Mouse (Mus musculus): Measurements from ENCODE around the gene Tubg2. TPM values are rescaled to one million over a fixed set of nuclear protein-coding genes. Genes with fewer than 3 reads are reported as not detected.

The Tubg2 gene
- total and polyA plus RNA-seq, 3 experiments = 2.1 to 10.5 (median 4.7) TPM

- H3K27me3 ChIP-seq (replicated peaks) = no peaks in the 10 kb centered on the region
- DNase-seq (ENCODE audit: extremely low read depth) = peak; percentile 85
- in situ Hi-C loops (cut with MboI; ENCODE audit: low pct_ligation_motif_present, low pct_unique_long_range_greater_than_20kb, low sequenced_read_pairs) = no loop called here
Observed at GRCm38 (mm10) chr11:101176933-101177773, 21.4 kb downstream of the Tubg2 start.

GRCm38 (mm10) chr11:101178061-101179058 is 22.7 kb downstream of the Tubg2 start:
- no peaks in the 10 kb centered on the region for H3K27me3 ChIP-seq (replicated peaks)
- peak overlapping the region; percentile 61 to 79 (median 68) for H3K4me3 ChIP-seq (replicated peaks in 1 of 3; ENCODE audit: low read depth in 2 of 3, low read length in 2 of 3, poor library complexity in 1 of 3)
- DNase-seq (ENCODE audit: extremely low read depth) = peak; percentile 74
- H3K4me1 ChIP-seq (ENCODE audit: control insufficient read depth in 1 of 2, insufficient read depth in 2 of 2) = peaks cover 7 to 55% of the 10 kb centered on the region in 2 experiments
- peaks cover 29 to 56% of the 10 kb centered on the region in 2 experiments for H3K36me3 ChIP-seq (replicated peaks in 1 of 2; ENCODE audit: control insufficient read depth in 1 of 2, insufficient read depth in 1 of 2, low read length in 1 of 2)
- peaks cover 12% of the 10 kb centered on the region for H3K79me2 ChIP-seq (replicated peaks; ENCODE audit: control insufficient read depth, extremely low read depth, insufficient read depth, poor library complexity, severe bottlenecking)
- peak overlapping the region; percentile 91 for H3K4me2 ChIP-seq (ENCODE audit: insufficient read depth, low read depth, poor library complexity, severe bottlenecking)
- H3K27ac ChIP-seq (ENCODE audit: insufficient read depth, low read depth) = peak overlapping the region; percentile 85
- dilution Hi-C loops (cut with MboI; ENCODE audit: extremely low pct_ligation_motif_present, extremely low pct_unique_long_range_greater_than_20kb, low sequenced_read_pairs) = no loop called here
- in situ Hi-C loops (cut with MboI; ENCODE audit: low pct_ligation_motif_present, low pct_unique_long_range_greater_than_20kb, low sequenced_read_pairs) = no loop called here
- no peaks in the 10 kb centered on the region for H3K9me3 ChIP-seq (replicated peaks; ENCODE audit: low read length)
- H3K9ac ChIP-seq (ENCODE audit: insufficient read depth, low read depth) = peak overlapping the region; percentile 53
- TF ChIP-seq RAD21 (IDR thresholded peaks at IDR 0.05; ENCODE audit: low read depth, low read length) = no peak; the same call in 1 of the 2 replicates
- 0 out of 2 replicates have a peak, but pooled peaks have one; percentile 41 for TF ChIP-seq KAT2A (IDR thresholded peaks at IDR 0.05; ENCODE audit: insufficient replicate concordance, low read length)
- peak; percentile 91; the same call in 1 of the 2 replicates for TF ChIP-seq CHD1 (IDR thresholded peaks at IDR 0.05; ENCODE audit: low read depth, low read length)
- TF ChIP-seq JUND (conservative IDR thresholded peaks at IDR 0.05; ENCODE audit: low read depth, low read length) = 0 out of 2 replicates have a peak, but pooled peaks have one; percentile 24
- no peak for TF ChIP-seq CHD2 (IDR thresholded peaks at IDR 0.05; ENCODE audit: low read length)
- TF ChIP-seq ETS1 (conservative IDR thresholded peaks at IDR 0.05; ENCODE audit: low read depth, low read length) = peak; percentile 82
- no peak for TF ChIP-seq E2F4 (IDR thresholded peaks at IDR 0.05; ENCODE audit: insufficient replicate concordance, low read depth, low read length)
- TF ChIP-seq IRF4 (IDR thresholded peaks at IDR 0.05; ENCODE audit: low read depth, low read length) = peak; percentile 72
- TF ChIP-seq MAFK (IDR thresholded peaks at IDR 0.05; ENCODE audit: insufficient replicate concordance, low read length) = no peak
- no peak; the same call in none of the 2 replicates for TF ChIP-seq POLR2AphosphoS2 (IDR thresholded peaks at IDR 0.05; ENCODE audit: low read depth, low read length)
- no peak for TF ChIP-seq UBTF (IDR thresholded peaks at IDR 0.05; ENCODE audit: low read depth, low read length)
- peak; percentile 74; the same call in 1 of the 2 replicates for TF ChIP-seq ZMIZ1 (IDR thresholded peaks at IDR 0.05; ENCODE audit: low read depth, low read length)
- TF ChIP-seq PAX5 (IDR thresholded peaks at IDR 0.05; ENCODE audit: low read length) = no peak
- peak; percentile 25; the same call in 1 of the 2 replicates for TF ChIP-seq ZNF384 (IDR thresholded peaks at IDR 0.05; ENCODE audit: low read depth, low read length)
- TF ChIP-seq MAZ (IDR thresholded peaks at IDR 0.05; ENCODE audit: low read depth, low read length) = no peak; the same call in 1 of the 2 replicates
- TF ChIP-seq NRF1 (IDR thresholded peaks at IDR 0.05; ENCODE audit: low read depth, low read length) = no peak; the same call in 1 of the 2 replicates
- peak; percentile 68; the same call in 1 of the 2 replicates for TF ChIP-seq RCOR1 (conservative IDR thresholded peaks at IDR 0.05; ENCODE audit: low read depth, low read length)
- no peak; the same call in 1 of the 2 replicates for TF ChIP-seq HCFC1 (IDR thresholded peaks at IDR 0.05; ENCODE audit: low read depth, low read length)

More at GRCm38 (mm10) chr11:101176933-101177773, 21.4 kb downstream of the Tubg2 start:
- dilution Hi-C loops (cut with MboI; ENCODE audit: extremely low pct_ligation_motif_present, extremely low pct_unique_long_range_greater_than_20kb, low sequenced_read_pairs) = no loop called here
- Histone ChIP-seq H3K4me2 (ENCODE audit: insufficient read depth, low read depth, poor library complexity, severe bottlenecking) (peak overlapping the region; percentile 91), H3K36me3 (replicated peaks in 1 of 2; ENCODE audit: control insufficient read depth in 1 of 2, insufficient read depth in 1 of 2, low read length in 1 of 2) (peaks cover 17 to 44% of the 10 kb centered on the region in 2 experiments), H3K9me3 (replicated peaks; ENCODE audit: low read length) (no peaks in the 10 kb centered on the region), H3K27ac (ENCODE audit: insufficient read depth, low read depth) (peak overlapping the region; percentile 85), H3K4me1 (ENCODE audit: control insufficient read depth in 1 of 2, insufficient read depth in 2 of 2) (peaks cover 9 to 65% of the 10 kb centered on the region in 2 experiments), H3K79me2 (replicated peaks; ENCODE audit: control insufficient read depth, extremely low read depth, insufficient read depth, poor library complexity, severe bottlenecking) (peaks cover 12% of the 10 kb centered on the region), H3K9ac (ENCODE audit: insufficient read depth, low read depth) (peak overlapping the region; percentile 54), H3K4me3 (replicated peaks in 1 of 3; ENCODE audit: low read depth in 2 of 3, low read length in 2 of 3, poor library complexity in 1 of 3) (peak overlapping the region; percentile 61 to 79 (median 68))
- TF ChIP-seq SIN3A (IDR thresholded peaks at IDR 0.05; ENCODE audit: low read length) (peak; percentile 60), CTCF (conservative IDR thresholded peaks at IDR 0.05 in 1 of 2, IDR thresholded peaks at IDR 0.05 in 1 of 2; ENCODE audit: low read depth in 2 of 2, low read length in 2 of 2) (peak; percentile 51 to 94; a peak in 3 of 4 replicates), TCF12 (IDR thresholded peaks at IDR 0.05; ENCODE audit: low read depth, low read length) (peak; percentile 47; the same call in 1 of the 2 replicates), MYC (IDR thresholded peaks at IDR 0.05; ENCODE audit: low read depth, low read length) (peak; percentile 62), MAZ (IDR thresholded peaks at IDR 0.05; ENCODE audit: low read depth, low read length) (peak; percentile 78), POLR2AphosphoS2 (IDR thresholded peaks at IDR 0.05; ENCODE audit: low read depth, low read length) (no peak), RAD21 (IDR thresholded peaks at IDR 0.05; ENCODE audit: low read depth, low read length) (peak; percentile 55), IRF4 (IDR thresholded peaks at IDR 0.05; ENCODE audit: low read depth, low read length) (peak; percentile 56; the same call in 1 of the 2 replicates), POLR2A (IDR thresholded peaks at IDR 0.05; ENCODE audit: low read depth, low read length) (peak; percentile 25; the same call in 1 of the 2 replicates), UBTF (IDR thresholded peaks at IDR 0.05; ENCODE audit: low read depth, low read length) (no peak), SMC3 (IDR thresholded peaks at IDR 0.05; ENCODE audit: low read depth, low read length) (peak; percentile 82), ZNF384 (IDR thresholded peaks at IDR 0.05; ENCODE audit: low read depth, low read length) (no peak), TBP (conservative IDR thresholded peaks at IDR 0.05; ENCODE audit: low read depth, low read length) (0 out of 2 replicates have a peak, but pooled peaks have one; percentile 41), BHLHE40 (IDR thresholded peaks at IDR 0.05; ENCODE audit: low read depth, low read length) (peak; percentile 24; the same call in 1 of the 2 replicates), MAX (IDR thresholded peaks at IDR 0.05; ENCODE audit: low read length) (peak; percentile 9; the same call in 1 of the 2 replicates), CHD2 (IDR thresholded peaks at IDR 0.05; ENCODE audit: low read length) (peak; percentile 58; the same call in 1 of the 2 replicates), MXI1 (IDR thresholded peaks at IDR 0.05; ENCODE audit: low read depth, low read length) (peak; percentile 60; the same call in 1 of the 2 replicates), MEF2A (IDR thresholded peaks at IDR 0.05; ENCODE audit: borderline replicate concordance, low read depth, low read length) (no peak)

Measured in CH12.LX (cell line).